Mouse (Mus musculus) heart, postnatal 0 days (tissue): ENCODE measurements around the gene Lrrc7.
A peak's percentile ranks its signal among the peaks of the same experiment; 100 is the strongest.

Source experiments
- CTCF ChIP-seq: IDR thresholded peaks from 2 replicates; pipeline ENCODE4 v1.5.1; 2016; ENCODE audit warnings: antibody characterized with exemption, control low read depth, low read depth
- EP300 ChIP-seq: IDR thresholded peaks from 2 replicates; pipeline ENCODE4 v1.6.1; 2016; ENCODE audit warnings: antibody characterized with exemption, low read depth

- TF ChIP-seq CTCF (peak; percentile 54), EP300 (no peak)
Observed at GRCm38 (mm10) chr3:158210026-158210425, 352.0 kb downstream of the Lrrc7 start.
